Mouse (Mus musculus): Measurements from ENCODE around the gene Tmpo.
A peak's percentile ranks its signal among the peaks of the same experiment; 100 is the strongest.

Tmpo gene

GRCm38 (mm10) chr10:91156338-91156737, 24.8 kb downstream of the Tmpo start:
- DNase-seq (ENCODE audit: low spot score), result no peak

- no peak for DNase-seq (ENCODE audit: low spot score)
Observed at GRCm38 (mm10) chr10:91153894-91154503, 27.1 kb downstream of the Tmpo start.

GRCm38 (mm10) chr10:91145413-91145812, 35.7 kb downstream of the Tmpo start:
- no peak for DNase-seq (ENCODE audit: low spot score)

GRCm38 (mm10) chr10:91143313-91144230, 37.5 kb downstream of the Tmpo start:
- no peak for DNase-seq (ENCODE audit: low spot score)

GRCm38 (mm10) chr10:91142654-91143191, 38.4 kb downstream of the Tmpo start:
- no peak for DNase-seq (ENCODE audit: low spot score)

- DNase-seq (ENCODE audit: low spot score), result peak; percentile 64
Observed at GRCm38 (mm10) chr10:91141564-91141963, 39.6 kb downstream of the Tmpo start.

GRCm38 (mm10) chr10:91139148-91139766, 41.9 kb downstream of the Tmpo start:
- DNase-seq (ENCODE audit: low spot score), result no peak

GRCm38 (mm10) chr10:91138317-91138716, 42.8 kb downstream of the Tmpo start:
- no peak for DNase-seq (ENCODE audit: low spot score)

- DNase-seq (ENCODE audit: low spot score), result no peak
Observed at GRCm38 (mm10) chr10:91137400-91137799, 43.7 kb downstream of the Tmpo start.

GRCm38 (mm10) chr10:91135302-91135972, 45.7 kb downstream of the Tmpo start:
- DNase-seq (ENCODE audit: low spot score), result no peak

GRCm38 (mm10) chr10:91131565-91131964, 49.5 kb downstream of the Tmpo start:
- no peak for DNase-seq (ENCODE audit: low spot score)

GRCm38 (mm10) chr10:91130792-91131191, 50.3 kb downstream of the Tmpo start:
- DNase-seq (ENCODE audit: low spot score), result no peak

GRCm38 (mm10) chr10:91128551-91129160, 52.5 kb downstream of the Tmpo start:
- no peak for DNase-seq (ENCODE audit: low spot score)

- DNase-seq (ENCODE audit: low spot score), result no peak
Observed at GRCm38 (mm10) chr10:91127395-91127794, 53.7 kb downstream of the Tmpo start.

- DNase-seq (ENCODE audit: low spot score), result no peak
Observed at GRCm38 (mm10) chr10:91126618-91127355, 54.3 kb downstream of the Tmpo start.

- peak; percentile 98 for DNase-seq (ENCODE audit: low spot score)
Observed at GRCm38 (mm10) chr10:91123828-91124822, 57.0 kb downstream of the Tmpo start, which contains the start of gene Slc25a3. Slc25a3 (minus strand) TSS chr10:91124059.

- peak; percentile 64 for DNase-seq (ENCODE audit: low spot score)
Observed at GRCm38 (mm10) chr10:91123281-91123827, 57.8 kb downstream of the Tmpo start.

GRCm38 (mm10) chr10:91122646-91123045, 58.5 kb downstream of the Tmpo start:
- no peak for DNase-seq (ENCODE audit: low spot score)

GRCm38 (mm10) chr10:91116958-91117357, 64.2 kb downstream of the Tmpo start:
- DNase-seq (ENCODE audit: low spot score), result no peak
